Comparison of ENCODE assay signal across 9 mouse cellular contexts in the genomic region with DNA sequence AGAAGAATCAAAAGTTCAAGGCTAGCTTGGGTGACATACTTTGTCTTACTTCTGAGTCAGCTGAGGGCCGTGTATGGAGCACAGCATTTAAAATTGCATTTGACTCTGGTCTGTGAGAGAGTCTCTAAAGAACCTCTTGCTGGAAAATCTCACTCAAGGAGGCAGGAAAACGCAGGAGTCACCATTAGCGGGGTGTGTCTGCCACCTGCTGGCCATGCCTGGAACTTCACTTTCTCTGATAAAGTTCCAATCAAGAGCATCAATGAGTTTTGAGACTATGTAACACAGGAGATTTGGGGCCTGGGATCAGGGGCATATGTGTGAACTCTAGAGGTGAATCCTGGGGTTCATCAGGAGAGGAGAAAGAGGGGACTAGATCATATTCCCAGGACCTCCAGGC.
DNase-seq lines count a peak whose midpoint lies in the region; ATAC-seq and TF ChIP-seq lines count a peak whose summit lies in the region.
"Had no signal": no experiment of that assay in that cellular context is flagged by ENCODE, and none has a peak within 500 bp of the region (broad histone marks: within the 10 kb centered on the region; RNA-seq: fewer than 3 reads in every experiment).

No protein-coding gene starts in this region.

- no peaks in the 10 kb centered on the region for H3K27me3 ChIP-seq in midbrain, postnatal 0 days (ENCODE audit: insufficient read depth, low read length)
- H3K27me3 ChIP-seq: embryonic facial prominence, embryonic 12.5 days had no signal

- WGBS in midbrain, postnatal 0 days = 1% methylated on average over 3 of the region's 3 CpGs

- H3K4me3 ChIP-seq in gastrocnemius, adult 2 months = no peak overlapping the region
- no peak overlapping the region for H3K4me3 ChIP-seq in midbrain, postnatal 0 days (ENCODE audit: low read depth, low read length)
- H3K4me3 ChIP-seq: embryonic facial prominence, embryonic 12.5 days had no signal

- H3K4me2 ChIP-seq in midbrain, postnatal 0 days (ENCODE audit: low read depth, low read length, poor library complexity, severe bottlenecking) = no peak overlapping the region
- H3K4me2 ChIP-seq: embryonic facial prominence, embryonic 12.5 days had no signal

- intact Hi-C loops in heart, postnatal 10 days (cut with DNase I) = loop anchor here (1.0 to 2.0 kb wide), 2 partner anchors 497 to 552 kb away; no protein-coding TSS in a partner anchor
- intact Hi-C loops in gastrocnemius, adult 2 months (cut with DNase I) = loop anchor here (2.0 to 10.0 kb wide), 2 partner anchors 471 to 497 kb away; no protein-coding TSS in a partner anchor

- DNase-seq in heart, postnatal 10 days = peak; percentile 53 to 78
- no peak for DNase-seq in heart, adult 11 months
- peak; percentile 62 for DNase-seq in ES-CJ7 (ENCODE audit: low read depth, low spot score)
- peak; percentile 18 for DNase-seq in cerebellum, adult 11-12 months
- peak; percentile 66 for DNase-seq in gastrocnemius, adult 2 months
- peak; percentile 69 to 93 for DNase-seq in layer of hippocampus, postnatal 25 days (ENCODE audit: extremely low spot score in 1 of 2, low spot score in 1 of 2)
- peak; percentile 75 for DNase-seq in midbrain, postnatal 0 days (ENCODE audit: low spot score)
- DNase-seq in thymus, postnatal 0 days (ENCODE audit: low spot score) = peak; percentile 63

- H3K36me3 ChIP-seq in midbrain, postnatal 0 days (ENCODE audit: insufficient read depth, low read length) = no peaks in the 10 kb centered on the region

- no peak overlapping the region for H3K9ac ChIP-seq in midbrain, postnatal 0 days (replicated peaks; ENCODE audit: low read length, poor library complexity, severe bottlenecking)
- H3K9ac ChIP-seq: embryonic facial prominence, embryonic 12.5 days had no signal

- H3K4me1 ChIP-seq in midbrain, postnatal 0 days (ENCODE audit: insufficient read depth, low read length) = no peaks in the 10 kb centered on the region
- H3K4me1 ChIP-seq: embryonic facial prominence, embryonic 12.5 days had no signal

- ATAC-seq in midbrain, postnatal 0 days (ENCODE audit: low FRiP score) = no peak

- H3K27ac ChIP-seq in gastrocnemius, adult 2 months = no peak overlapping the region
- H3K27ac ChIP-seq in midbrain, postnatal 0 days (ENCODE audit: low read depth, low read length) = no peak overlapping the region
- H3K27ac ChIP-seq: embryonic facial prominence, embryonic 12.5 days had no signal

- TF ChIP-seq CTCF in gastrocnemius, adult 2 months (IDR thresholded peaks at IDR 0.05) = peak; percentile 89
- TF ChIP-seq CTCF in midbrain, postnatal 0 days (IDR thresholded peaks at IDR 0.05) = peak; percentile 97

- H3K9me3 ChIP-seq in midbrain, postnatal 0 days (ENCODE audit: low read length) = no peaks in the 10 kb centered on the region
- H3K9me3 ChIP-seq: embryonic facial prominence, embryonic 12.5 days had no signal
